Mouse (Mus musculus): Measurements from ENCODE around the gene Rec114. TPM values are rescaled to one million over a fixed set of nuclear protein-coding genes. Genes with fewer than 3 reads are reported as not detected.

Rec114 gene
- 2.1 and 3.1 TPM in 2 replicates for polyA plus RNA-seq (2014; fragmentation: Nextera tagmentation; extraction: Ambion mirVana)

DNA sequence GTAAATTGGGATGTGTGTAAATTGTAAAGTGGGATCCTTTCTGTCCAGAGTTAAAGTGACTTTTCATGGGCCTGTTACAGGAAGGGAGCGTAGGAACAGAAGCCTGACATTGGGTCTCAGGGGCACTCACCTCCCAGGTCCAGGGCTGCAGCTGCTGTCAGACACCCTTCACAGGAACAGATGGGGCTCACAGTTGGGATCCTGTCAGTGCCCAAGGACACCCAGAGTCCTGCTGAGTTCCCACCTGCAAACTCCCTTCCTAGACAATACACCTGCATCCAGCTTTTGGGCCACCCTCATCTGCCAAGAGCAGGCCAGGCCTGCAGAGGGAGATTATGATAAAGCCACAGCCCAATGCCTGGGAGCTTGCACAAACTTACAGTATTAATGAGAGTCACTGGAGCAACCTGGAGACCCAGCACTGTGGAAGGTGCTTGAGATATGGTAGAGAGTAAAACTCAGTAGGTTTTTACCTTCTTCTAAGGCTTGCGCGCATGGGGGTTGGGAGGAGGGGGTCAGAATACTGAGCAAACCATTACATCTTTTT, at the start of gene Rec114:
Rec114 (minus strand) TSS at position 263 of the 547 bp plus-strand sequence.
- no peak within 1 kb of the TSS for H3K4me3 ChIP-seq (ENCODE audit: low read depth, low read length)
- no peaks in the 10 kb centered on the region for H3K9me3 ChIP-seq (ENCODE audit: control insufficient read depth, low read length)
- no peaks in the 10 kb centered on the region for H3K36me3 ChIP-seq (ENCODE audit: control insufficient read depth, insufficient read depth, low read length)
- no peak within 1 kb of the TSS for H3K4me2 ChIP-seq (ENCODE audit: low read depth, low read length)
- 89% methylated on average over 3 of the region's 3 CpGs for WGBS
- no peaks in the 10 kb centered on the region for H3K27me3 ChIP-seq (ENCODE audit: control insufficient read depth, insufficient read depth, low read length)
- no peak within 1 kb of the TSS for H3K27ac ChIP-seq (ENCODE audit: low read depth, low read length)
- ATAC-seq (ENCODE audit: low read depth): no peak
- H3K4me1 ChIP-seq (ENCODE audit: control insufficient read depth, insufficient read depth, low read length): peaks cover 5% of the 10 kb centered on the region; the same call in 1 of the 2 replicates
- no peak within 1 kb of the TSS for H3K9ac ChIP-seq (replicated peaks; ENCODE audit: low read depth, low read length)

DNA sequence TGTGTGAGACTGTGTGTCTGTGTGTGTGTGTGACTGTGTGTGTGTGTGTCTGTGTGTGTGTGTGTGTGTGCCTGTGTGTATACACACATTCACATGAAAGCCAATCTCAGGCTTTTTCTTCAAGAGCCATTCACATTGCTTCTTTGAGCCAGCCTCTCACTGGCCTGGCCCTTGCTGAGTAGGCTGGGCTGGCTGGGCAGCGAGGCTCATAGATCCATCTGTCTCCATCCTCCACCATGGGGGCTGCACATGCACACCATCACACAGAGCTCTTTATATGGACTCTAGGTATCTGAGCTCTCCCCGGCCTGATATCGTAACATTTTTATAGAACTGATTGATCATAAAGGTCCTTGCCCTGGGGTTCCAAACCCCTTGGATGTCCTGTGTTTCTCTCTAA, 45.7 kb upstream of the Rec114 start:
- no peak overlapping the region for H3K9ac ChIP-seq (replicated peaks; ENCODE audit: low read depth, low read length)
- no peak overlapping the region for H3K4me3 ChIP-seq (ENCODE audit: low read depth, low read length)
- H3K27me3 ChIP-seq (ENCODE audit: control insufficient read depth, insufficient read depth, low read length): no peaks in the 10 kb centered on the region
- no peaks in the 10 kb centered on the region for H3K9me3 ChIP-seq (ENCODE audit: control insufficient read depth, low read length)
- H3K36me3 ChIP-seq (ENCODE audit: control insufficient read depth, insufficient read depth, low read length): no peaks in the 10 kb centered on the region
- no peak for ATAC-seq (ENCODE audit: low read depth)
- WGBS: 76% methylated on average over 3 of the region's 3 CpGs
- H3K4me1 ChIP-seq (ENCODE audit: control insufficient read depth, insufficient read depth, low read length): no peaks in the 10 kb centered on the region
- H3K27ac ChIP-seq (ENCODE audit: low read depth, low read length): no peak overlapping the region
- no peak overlapping the region for H3K4me2 ChIP-seq (ENCODE audit: low read depth, low read length)

DNA sequence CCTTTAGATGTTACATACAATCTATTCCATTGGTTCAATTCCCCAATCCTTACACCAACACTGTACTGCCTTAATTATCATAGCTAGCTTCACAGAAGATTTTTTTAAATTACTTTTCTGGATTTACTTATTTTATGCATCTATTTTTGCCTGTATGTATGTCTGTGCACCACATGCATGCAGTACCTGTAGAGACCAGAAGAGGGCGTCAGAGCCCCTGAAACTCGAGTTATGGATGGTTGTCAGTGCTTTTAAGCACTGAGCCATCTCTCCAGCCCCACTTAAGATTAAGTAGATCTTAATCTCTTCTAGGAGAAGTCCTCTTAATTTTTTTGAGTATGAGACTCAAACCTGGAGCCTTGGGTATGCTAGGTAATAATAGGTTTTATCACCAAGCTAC, 31.6 kb upstream of the Rec114 start:
- Histone ChIP-seq H3K4me2 (ENCODE audit: low read depth, low read length) (no peak overlapping the region), H3K4me1 (ENCODE audit: control insufficient read depth, insufficient read depth, low read length) (no peaks in the 10 kb centered on the region), H3K9ac (replicated peaks; ENCODE audit: low read depth, low read length) (no peak overlapping the region), H3K9me3 (ENCODE audit: control insufficient read depth, low read length) (no peaks in the 10 kb centered on the region), H3K4me3 (ENCODE audit: low read depth, low read length) (no peak overlapping the region), H3K36me3 (ENCODE audit: control insufficient read depth, insufficient read depth, low read length) (no peaks in the 10 kb centered on the region), H3K27ac (ENCODE audit: low read depth, low read length) (no peak overlapping the region), H3K27me3 (ENCODE audit: control insufficient read depth, insufficient read depth, low read length) (no peaks in the 10 kb centered on the region)
- 25% methylated on average over 2 of the region's 2 CpGs for WGBS
- no peak for ATAC-seq (ENCODE audit: low read depth)

DNA sequence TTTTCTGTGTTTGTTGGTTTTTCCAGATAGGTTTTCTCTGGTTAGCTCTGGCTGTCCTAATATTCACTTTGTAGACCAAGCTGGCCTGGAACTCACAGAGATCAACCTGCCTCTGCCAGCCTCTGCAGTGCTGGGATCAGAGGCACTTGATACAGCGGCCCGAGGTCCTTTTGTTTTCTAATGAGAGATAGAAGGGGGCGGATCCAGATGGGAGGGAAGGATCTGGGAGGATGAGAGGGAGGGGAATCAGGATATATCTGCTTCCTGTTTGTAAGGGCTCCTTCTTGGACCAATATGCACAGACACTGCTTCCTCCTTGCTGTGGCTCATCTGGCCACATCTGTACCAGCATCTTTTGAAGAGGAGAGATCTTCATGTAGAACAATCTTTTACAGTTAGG, 31.0 kb upstream of the Rec114 start:
- Histone ChIP-seq H3K4me3 (ENCODE audit: low read depth, low read length) (no peak overlapping the region), H3K27me3 (ENCODE audit: control insufficient read depth, insufficient read depth, low read length) (no peaks in the 10 kb centered on the region), H3K36me3 (ENCODE audit: control insufficient read depth, insufficient read depth, low read length) (no peaks in the 10 kb centered on the region), H3K4me2 (ENCODE audit: low read depth, low read length) (no peak overlapping the region), H3K4me1 (ENCODE audit: control insufficient read depth, insufficient read depth, low read length) (no peaks in the 10 kb centered on the region), H3K27ac (ENCODE audit: low read depth, low read length) (no peak overlapping the region), H3K9ac (replicated peaks; ENCODE audit: low read depth, low read length) (no peak overlapping the region), H3K9me3 (ENCODE audit: control insufficient read depth, low read length) (no peaks in the 10 kb centered on the region)
- WGBS: 61% methylated on average over 3 of the region's 3 CpGs
- no peak for ATAC-seq (ENCODE audit: low read depth)

DNA sequence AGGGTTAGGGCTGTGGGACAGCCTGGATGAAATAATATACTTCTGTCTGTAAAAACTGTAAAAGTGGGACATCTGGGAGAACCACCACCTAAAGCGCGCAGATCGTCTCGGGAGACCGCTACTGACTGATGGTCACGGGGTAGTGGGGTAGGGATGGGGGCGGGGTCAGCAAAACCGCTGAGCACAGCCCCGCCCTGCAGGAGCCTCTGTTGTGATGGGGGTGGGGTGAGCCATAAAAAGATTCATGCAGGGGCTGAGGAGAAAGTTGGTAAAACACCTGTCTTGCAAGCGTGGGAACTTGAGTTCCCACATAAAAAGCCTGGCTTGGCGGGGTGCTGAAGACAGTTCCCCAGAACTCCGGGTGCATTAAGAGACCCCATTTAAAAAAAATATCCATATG, 26.2 kb upstream of the Rec114 start:
- H3K4me2 ChIP-seq (ENCODE audit: low read depth, low read length): peak overlapping the region; percentile 11; the same call in 1 of the 2 replicates

DNA sequence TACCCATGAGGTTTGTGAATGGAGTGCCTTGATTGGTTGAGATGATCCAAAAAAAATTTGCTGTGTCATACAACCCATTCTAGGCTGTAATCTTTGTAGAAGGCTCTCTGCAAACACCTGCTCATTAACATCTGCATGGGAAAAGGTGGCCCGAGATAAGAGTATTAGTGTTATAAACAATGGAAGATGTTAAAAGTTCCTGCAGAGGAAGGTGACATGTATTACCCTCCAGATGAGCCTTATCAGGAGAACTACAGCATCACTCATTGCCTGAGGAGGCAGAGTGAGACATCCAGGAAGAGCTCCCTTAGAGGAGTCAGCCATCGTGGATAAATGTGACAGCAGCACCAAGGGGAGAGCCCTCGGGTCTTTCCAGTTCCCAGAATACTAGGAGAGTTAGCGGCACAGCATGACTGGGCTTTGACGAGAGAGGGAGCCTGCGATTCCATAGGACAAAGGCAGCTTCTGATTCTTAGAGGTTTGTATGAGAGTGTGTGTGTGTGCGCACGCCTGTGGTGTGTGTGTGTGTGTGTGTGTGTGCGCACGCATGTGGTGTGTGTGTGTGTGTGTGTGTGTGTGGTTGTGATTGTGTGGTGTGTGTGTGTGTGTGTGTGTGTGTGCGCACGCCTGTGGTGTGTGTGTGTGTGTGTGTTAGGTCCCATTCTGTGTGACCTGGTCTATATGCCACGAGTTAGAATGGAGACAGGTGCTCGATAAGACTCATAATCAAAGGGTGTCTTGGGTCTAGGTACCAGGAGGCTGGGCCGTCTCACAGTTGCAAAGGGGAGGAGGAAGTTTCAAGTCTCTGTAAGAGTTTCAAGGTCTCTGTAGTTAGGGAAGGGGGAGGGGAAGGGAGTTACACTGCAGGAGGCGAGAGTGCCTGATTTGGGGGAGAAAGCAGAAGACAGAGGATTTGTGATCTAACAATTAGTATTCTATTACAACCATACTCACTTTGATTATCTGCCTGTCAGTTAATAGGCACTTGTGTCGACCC, 23.5 kb upstream of the Rec114 start:
- no peak overlapping the region for H3K4me2 ChIP-seq (ENCODE audit: low read depth, low read length)
- peak; percentile 87 for ATAC-seq (ENCODE audit: low read depth)
- WGBS: 75% methylated on average over 17 of the region's 17 CpGs
- no peaks in the 10 kb centered on the region for H3K27me3 ChIP-seq (ENCODE audit: control insufficient read depth, insufficient read depth, low read length)
- no peaks in the 10 kb centered on the region for H3K9me3 ChIP-seq (ENCODE audit: control insufficient read depth, low read length)
- no peaks in the 10 kb centered on the region for H3K4me1 ChIP-seq (ENCODE audit: control insufficient read depth, insufficient read depth, low read length)
- H3K9ac ChIP-seq (replicated peaks; ENCODE audit: low read depth, low read length): no peak overlapping the region
- no peaks in the 10 kb centered on the region for H3K36me3 ChIP-seq (ENCODE audit: control insufficient read depth, insufficient read depth, low read length)
- H3K4me3 ChIP-seq (ENCODE audit: low read depth, low read length): no peak overlapping the region
- H3K27ac ChIP-seq (ENCODE audit: low read depth, low read length): no peak overlapping the region

More for the DNA sequence above, 26.2 kb upstream of the Rec114 start:
- Histone ChIP-seq H3K9ac (replicated peaks; ENCODE audit: low read depth, low read length) (no peak overlapping the region), H3K9me3 (ENCODE audit: control insufficient read depth, low read length) (no peaks in the 10 kb centered on the region), H3K4me3 (ENCODE audit: low read depth, low read length) (no peak overlapping the region), H3K36me3 (ENCODE audit: control insufficient read depth, insufficient read depth, low read length) (no peaks in the 10 kb centered on the region), H3K27ac (ENCODE audit: low read depth, low read length) (no peak overlapping the region), H3K27me3 (ENCODE audit: control insufficient read depth, insufficient read depth, low read length) (no peaks in the 10 kb centered on the region), H3K4me1 (ENCODE audit: control insufficient read depth, insufficient read depth, low read length) (no peaks in the 10 kb centered on the region)
- ATAC-seq (ENCODE audit: low read depth): peak; percentile 44; the same call in 1 of the 2 replicates
- 43% methylated on average over 12 of the region's 12 CpGs for WGBS

DNA sequence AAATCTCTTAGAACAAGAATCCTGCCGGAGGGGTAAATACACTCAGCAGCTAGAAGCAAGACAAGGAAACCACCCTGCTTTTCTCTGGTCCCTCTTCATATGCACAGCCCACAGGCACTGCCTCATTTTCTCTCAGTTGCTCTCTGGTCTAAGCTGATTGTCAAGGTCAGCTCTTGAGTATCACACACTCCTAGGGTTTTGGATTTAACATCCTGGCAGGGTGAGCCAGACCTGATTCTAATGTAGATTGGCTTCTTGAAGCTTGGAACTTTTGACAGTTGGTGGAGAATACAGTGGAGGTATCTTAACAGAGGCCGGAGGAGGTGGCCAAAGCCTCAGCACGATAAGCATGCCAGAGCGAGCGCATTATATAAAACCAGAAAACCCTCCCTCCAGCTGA, 20.6 kb upstream of the Rec114 start:
- H3K4me1 ChIP-seq (ENCODE audit: control insufficient read depth, insufficient read depth, low read length): no peaks in the 10 kb centered on the region
- no peak overlapping the region for H3K27ac ChIP-seq (ENCODE audit: low read depth, low read length)
- no peaks in the 10 kb centered on the region for H3K36me3 ChIP-seq (ENCODE audit: control insufficient read depth, insufficient read depth, low read length)
- no peaks in the 10 kb centered on the region for H3K27me3 ChIP-seq (ENCODE audit: control insufficient read depth, insufficient read depth, low read length)
- H3K4me3 ChIP-seq (ENCODE audit: low read depth, low read length): no peak overlapping the region
- WGBS: 88% methylated on average over 5 of the region's 5 CpGs
- no peak overlapping the region for H3K9ac ChIP-seq (replicated peaks; ENCODE audit: low read depth, low read length)
- no peak for ATAC-seq (ENCODE audit: low read depth)
- no peaks in the 10 kb centered on the region for H3K9me3 ChIP-seq (ENCODE audit: control insufficient read depth, low read length)
- no peak overlapping the region for H3K4me2 ChIP-seq (ENCODE audit: low read depth, low read length)

DNA sequence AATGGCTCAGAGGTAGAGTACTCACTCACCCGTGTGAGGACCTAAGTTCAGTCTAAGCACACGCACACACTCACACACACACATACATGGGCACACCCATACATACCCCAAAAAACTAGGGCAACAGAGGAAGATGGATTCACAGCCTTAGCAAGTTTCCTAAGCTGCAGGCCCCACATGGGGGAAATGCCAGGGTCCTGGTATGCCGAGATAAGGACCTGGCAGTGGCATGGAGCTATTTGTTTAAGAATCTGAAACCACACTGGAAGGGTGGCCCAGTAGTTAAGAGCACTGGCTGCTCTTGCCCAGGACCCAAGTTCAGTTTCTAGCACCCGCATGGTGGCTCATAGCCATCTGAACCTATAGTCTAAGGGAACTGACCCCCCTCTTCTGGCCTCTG, 19.4 kb upstream of the Rec114 start:
- Histone ChIP-seq H3K27me3 (ENCODE audit: control insufficient read depth, insufficient read depth, low read length) (no peaks in the 10 kb centered on the region), H3K36me3 (ENCODE audit: control insufficient read depth, insufficient read depth, low read length) (no peaks in the 10 kb centered on the region), H3K4me1 (ENCODE audit: control insufficient read depth, insufficient read depth, low read length) (no peaks in the 10 kb centered on the region), H3K4me3 (ENCODE audit: low read depth, low read length) (no peak overlapping the region), H3K9ac (replicated peaks; ENCODE audit: low read depth, low read length) (no peak overlapping the region), H3K4me2 (ENCODE audit: low read depth, low read length) (no peak overlapping the region), H3K9me3 (ENCODE audit: control insufficient read depth, low read length) (no peaks in the 10 kb centered on the region), H3K27ac (ENCODE audit: low read depth, low read length) (no peak overlapping the region)
- no peak for ATAC-seq (ENCODE audit: low read depth)
- WGBS: 90% methylated on average over 4 of the region's 4 CpGs

DNA sequence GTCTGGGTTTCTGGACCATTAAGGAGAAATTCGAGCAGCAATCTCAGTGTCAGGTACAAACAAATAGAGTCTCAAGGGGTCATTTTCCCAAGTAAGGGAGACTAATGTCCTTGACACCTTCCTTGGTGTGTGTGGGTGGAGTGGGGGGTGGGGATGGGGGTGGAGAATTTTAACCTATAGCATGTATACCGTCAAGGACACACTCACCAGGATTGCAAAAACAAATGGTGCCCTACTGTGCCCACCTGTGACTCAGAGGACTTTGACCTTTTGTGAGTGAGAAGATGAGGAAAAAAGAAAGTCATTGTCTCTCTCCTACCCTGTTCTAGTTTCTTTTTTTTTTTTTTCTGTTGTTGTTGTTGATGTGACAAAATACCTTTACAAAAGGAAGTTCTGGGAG, 18.3 kb upstream of the Rec114 start:
- H3K4me2 ChIP-seq (ENCODE audit: low read depth, low read length): no peak overlapping the region
- ATAC-seq (ENCODE audit: low read depth): no peak
- no peaks in the 10 kb centered on the region for H3K9me3 ChIP-seq (ENCODE audit: control insufficient read depth, low read length)
- H3K27ac ChIP-seq (ENCODE audit: low read depth, low read length): no peak overlapping the region
- 47% methylated on average over 2 of the region's 2 CpGs for WGBS
- no peak overlapping the region for H3K4me3 ChIP-seq (ENCODE audit: low read depth, low read length)
- no peak overlapping the region for H3K9ac ChIP-seq (replicated peaks; ENCODE audit: low read depth, low read length)
- H3K27me3 ChIP-seq (ENCODE audit: control insufficient read depth, insufficient read depth, low read length): no peaks in the 10 kb centered on the region
- no peaks in the 10 kb centered on the region for H3K4me1 ChIP-seq (ENCODE audit: control insufficient read depth, insufficient read depth, low read length)
- H3K36me3 ChIP-seq (ENCODE audit: control insufficient read depth, insufficient read depth, low read length): no peaks in the 10 kb centered on the region
